Mouse (Mus musculus) neural tube, embryonic 14.5 days (tissue): ENCODE data around the gene Rassf1. TPM values are rescaled to one million over a fixed set of nuclear protein-coding genes. Genes with fewer than 3 reads are reported as not detected.

ENCODE experiments used
- ATAC-seq: fragments of 200-750 bp; cut with Nextera tagmentation; 2 replicates; pipeline ENCODE4 v1.8.0; 2017; ENCODE audit warnings: low read depth, mild to moderate bottlenecking, moderate TSS enrichment, moderate library complexity
- H3K27ac ChIP-seq: fragments of 300-500 bp; sonication (generic); 2 replicates; pipeline ENCODE4 v1.5.1; 2014; ENCODE audit warnings: low read depth, mild to moderate bottlenecking, control low read depth, low read length, moderate library complexity, mixed read lengths
- H3K27me3 ChIP-seq: fragments of 300-500 bp; sonication (generic); 2 replicates; pipeline ENCODE4 v1.6.1; 2014; ENCODE audit warnings: low read length; ENCODE audit not compliant: control insufficient read depth, insufficient read depth
- H3K36me3 ChIP-seq: fragments of 300-500 bp; sonication (generic); 2 replicates; pipeline ENCODE4 v1.6.1; 2014; ENCODE audit warnings: low read length, mixed read lengths; ENCODE audit not compliant: control insufficient read depth, insufficient read depth
- H3K4me1 ChIP-seq: fragments of 300-500 bp; sonication (generic); 2 replicates; pipeline ENCODE4 v1.6.1; 2014; ENCODE audit warnings: low read length; ENCODE audit not compliant: control insufficient read depth, insufficient read depth
- H3K4me2 ChIP-seq: fragments of 300-500 bp; sonication (generic); 2 replicates; pipeline ENCODE4 v1.6.1; 2014; ENCODE audit warnings: mild to moderate bottlenecking, low read depth, low read length, control low read depth
- H3K4me3 ChIP-seq: fragments of 300-500 bp; sonication (generic); 2 replicates; pipeline ENCODE4 v1.5.1; 2014; ENCODE audit warnings: low read depth, low read length, control low read depth, mixed read lengths
- H3K9ac ChIP-seq: fragments of 300-500 bp; sonication (generic); replicated peaks from 2 replicates; pipeline ENCODE4 v1.6.1; 2014; ENCODE audit warnings: low read depth, mild to moderate bottlenecking, control low read depth, low read length, mixed read lengths
- H3K9me3 ChIP-seq: fragments of 300-500 bp; sonication (generic); 2 replicates; pipeline ENCODE4 v1.6.1; 2016; ENCODE audit warnings: low read length; ENCODE audit not compliant: control insufficient read depth
- WGBS: fragments of 180-500 bp; shearing (Covaris S2); extraction: QIAGEN DNeasy Blood & Tissue Kit; methylation state at CpG from one replicate; pipeline ENCODE4 v1.1.7; 2014; 5-methylcytosine and 5-hydroxymethylcytosine counted together
- polyA plus RNA-seq: library from polyadenylated mRNA; unstranded; fragments of >200 nt; fragmentation: Nextera tagmentation; extraction: Ambion mirVana; gene quantifications from 2 replicates; pipeline ENCODE4 v1.2.1, GENCODE M21; 2014

The Rassf1 gene
- polyA plus RNA-seq, 1 experiment from 2014 or later: 34.1 TPM

DNA sequence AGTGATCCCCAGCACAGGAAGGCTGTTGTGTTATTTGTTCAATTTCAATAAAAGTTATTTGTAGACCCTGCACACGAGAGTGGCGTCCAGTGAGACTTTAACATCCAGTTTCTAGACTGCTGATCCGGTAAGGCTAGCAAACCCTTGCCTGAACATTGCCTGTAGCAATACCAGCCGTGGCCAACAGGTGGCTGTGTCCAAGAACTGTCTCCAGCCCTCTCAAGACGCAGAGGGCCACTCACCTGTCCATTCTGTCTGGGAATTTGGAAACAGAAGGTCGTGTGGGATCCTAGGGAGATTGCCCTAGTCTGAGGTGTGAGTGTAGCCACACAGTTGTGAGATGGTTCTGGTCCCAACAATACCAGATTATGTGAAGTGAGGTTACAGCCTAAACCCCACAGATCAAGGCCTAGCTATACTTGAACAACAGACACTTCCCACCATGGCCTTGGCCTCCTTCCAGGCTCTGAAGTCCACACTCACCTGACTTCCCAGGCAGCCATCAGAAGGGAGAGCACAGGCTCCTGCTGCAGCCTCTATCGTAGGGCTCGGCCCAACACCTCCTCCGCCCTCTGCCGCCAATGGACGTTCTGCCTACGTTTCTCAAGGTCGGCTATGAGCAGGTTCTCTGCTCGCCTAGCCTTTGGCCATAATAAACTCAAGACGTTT, 14.8 kb downstream of the Rassf1 start:
- H3K4me1 ChIP-seq: peaks cover 44% of the 10 kb centered on the region
- H3K9me3 ChIP-seq: no peaks in the 10 kb centered on the region
- no peak for ATAC-seq
- no peaks in the 10 kb centered on the region for H3K27me3 ChIP-seq
- H3K27ac ChIP-seq: peak overlapping the region; percentile 17; the same call in 1 of the 2 replicates
- H3K4me3 ChIP-seq: no peak overlapping the region
- WGBS: 63% methylated on average over 15 of the region's 15 CpGs
- H3K36me3 ChIP-seq: peaks cover 21% of the 10 kb centered on the region
- H3K4me2 ChIP-seq: 0 out of 2 replicates have a peak overlapping the region, but pooled peaks have one; percentile 6
- H3K9ac ChIP-seq: no peak overlapping the region

DNA sequence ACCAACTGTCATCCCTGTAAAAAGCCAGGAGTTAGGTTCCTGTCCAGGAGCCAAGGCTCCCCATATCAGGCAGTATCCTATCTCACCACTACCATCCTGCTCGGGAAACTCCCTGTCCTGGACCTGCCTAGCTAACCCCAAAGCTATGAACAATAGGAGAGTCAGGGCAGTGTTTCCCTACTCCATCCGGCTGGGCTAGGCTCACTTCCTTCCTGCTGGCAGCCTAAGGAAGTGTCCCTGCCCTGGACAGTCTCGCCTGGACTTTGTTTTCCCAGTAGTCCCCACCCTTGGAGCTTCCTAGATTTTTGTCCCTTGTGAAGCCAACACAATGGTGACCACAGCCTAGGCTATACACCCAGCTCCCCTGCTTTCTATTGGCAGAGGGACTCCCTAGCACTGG, 15.5 kb downstream of the Rassf1 start:
- no peak overlapping the region for H3K4me2 ChIP-seq
- peaks cover 48% of the 10 kb centered on the region for H3K4me1 ChIP-seq
- H3K4me3 ChIP-seq: no peak overlapping the region
- peaks cover 20% of the 10 kb centered on the region for H3K36me3 ChIP-seq
- ATAC-seq: no peak
- H3K9ac ChIP-seq: no peak overlapping the region
- 70% methylated on average over 3 of the region's 3 CpGs for WGBS
- H3K27me3 ChIP-seq: no peaks in the 10 kb centered on the region
- no peak overlapping the region; the same call in 1 of the 2 replicates for H3K27ac ChIP-seq
- no peaks in the 10 kb centered on the region for H3K9me3 ChIP-seq

GRCm38 (mm10) chr9:107567702-107568319, 16.5 kb downstream of the Rassf1 start, which contains the start of gene Hyal2:
Gene Hyal2 (plus strand): TSS chr9:107567945.
- WGBS: 10% methylated on average over 18 of the region's 18 CpGs
- Histone ChIP-seq H3K36me3 (peaks cover 27% of the 10 kb centered on the region), H3K4me3 (peak within 1 kb of the TSS; percentile 88), H3K4me2 (peak within 1 kb of the TSS; percentile 95), H3K27me3 (no peaks in the 10 kb centered on the region), H3K9ac (peak within 1 kb of the TSS; percentile 86), H3K9me3 (no peaks in the 10 kb centered on the region), H3K4me1 (peaks cover 45% of the 10 kb centered on the region), H3K27ac (peak within 1 kb of the TSS; percentile 85)
- ATAC-seq: no peak

- peaks cover 41% of the 10 kb centered on the region for H3K4me1 ChIP-seq
Measured at GRCm38 (mm10) chr9:107568331-107569261, 17.2 kb downstream of the Rassf1 start.

DNA sequence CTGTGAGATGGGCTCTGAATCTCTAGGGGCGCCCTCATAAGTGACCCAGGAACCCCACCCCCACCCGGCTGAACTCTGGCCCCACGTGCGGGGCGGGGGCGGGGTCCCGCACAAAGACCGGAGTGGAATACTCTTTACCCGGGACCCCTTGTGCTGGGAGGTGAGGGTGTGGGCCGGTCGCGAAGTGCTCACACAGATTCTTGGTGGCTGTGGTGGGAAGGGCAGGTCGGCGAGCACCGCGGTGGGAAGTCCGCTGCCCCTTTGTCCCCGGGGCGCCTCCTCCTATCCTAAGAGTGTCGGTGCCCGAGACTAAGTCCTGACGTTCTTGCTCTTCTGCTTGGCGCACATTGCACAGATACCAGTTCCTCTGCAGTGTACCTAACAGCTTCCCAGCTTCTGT, 17.9 kb downstream of the Rassf1 start:
- Histone ChIP-seq H3K4me3 (peak overlapping the region; percentile 88), H3K4me2 (peak overlapping the region; percentile 95), H3K9ac (peak overlapping the region; percentile 86), H3K27ac (peak overlapping the region; percentile 85), H3K4me1 (peaks cover 35% of the 10 kb centered on the region), H3K9me3 (no peaks in the 10 kb centered on the region), H3K27me3 (no peaks in the 10 kb centered on the region), H3K36me3 (peaks cover 27% of the 10 kb centered on the region)
- WGBS: 1% methylated on average over 23 of the region's 23 CpGs
- peak; percentile 21 for ATAC-seq

More at GRCm38 (mm10) chr9:107568331-107569261, 17.2 kb downstream of the Rassf1 start:
- under 1% methylated on average over 38 of the region's 41 CpGs for WGBS
- ATAC-seq: peak; percentile 84
- Histone ChIP-seq H3K9me3 (no peaks in the 10 kb centered on the region), H3K27ac (peak overlapping the region; percentile 85), H3K27me3 (no peaks in the 10 kb centered on the region), H3K36me3 (peaks cover 27% of the 10 kb centered on the region), H3K4me3 (peak overlapping the region; percentile 88), H3K4me2 (peak overlapping the region; percentile 95), H3K9ac (peak overlapping the region; percentile 86)

GRCm38 (mm10) chr9:107570016-107570415, 18.7 kb downstream of the Rassf1 start:
- Histone ChIP-seq H3K4me2 (peak overlapping the region; percentile 95), H3K9me3 (no peaks in the 10 kb centered on the region), H3K4me3 (peak overlapping the region; percentile 88), H3K9ac (peak overlapping the region; percentile 86), H3K4me1 (peaks cover 35% of the 10 kb centered on the region), H3K27me3 (no peaks in the 10 kb centered on the region), H3K36me3 (peaks cover 30% of the 10 kb centered on the region), H3K27ac (no peak overlapping the region)
- ATAC-seq: no peak
- 50% methylated on average over 13 of the region's 13 CpGs for WGBS

DNA sequence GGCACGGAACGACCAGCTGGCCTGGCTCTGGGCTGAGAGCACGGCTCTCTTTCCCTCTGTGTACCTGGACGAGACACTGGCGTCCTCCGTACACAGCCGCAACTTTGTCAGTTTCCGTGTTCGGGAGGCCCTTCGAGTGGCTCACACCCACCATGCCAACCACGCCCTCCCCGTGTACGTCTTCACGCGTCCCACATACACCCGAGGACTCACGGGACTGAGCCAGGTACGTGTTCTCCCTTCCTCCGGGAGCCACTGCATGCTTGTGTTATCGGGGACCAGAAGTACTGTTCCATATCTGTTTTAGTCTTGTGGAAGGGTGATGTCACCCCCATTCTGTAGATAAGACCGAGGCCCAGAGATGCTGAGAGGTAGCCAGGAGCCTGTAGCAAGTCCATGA, 19.5 kb downstream of the Rassf1 start:
- H3K9ac ChIP-seq: peak overlapping the region; percentile 21; the same call in 1 of the 2 replicates
- H3K27me3 ChIP-seq: no peaks in the 10 kb centered on the region
- peaks cover 35% of the 10 kb centered on the region for H3K4me1 ChIP-seq
- no peaks in the 10 kb centered on the region for H3K9me3 ChIP-seq
- H3K4me3 ChIP-seq: peak overlapping the region; percentile 88; the same call in 1 of the 2 replicates
- H3K36me3 ChIP-seq: peaks cover 24% of the 10 kb centered on the region
- peak overlapping the region; percentile 95 for H3K4me2 ChIP-seq
- WGBS: 97% methylated on average over 21 of the region's 21 CpGs
- no peak overlapping the region for H3K27ac ChIP-seq
- no peak for ATAC-seq

DNA sequence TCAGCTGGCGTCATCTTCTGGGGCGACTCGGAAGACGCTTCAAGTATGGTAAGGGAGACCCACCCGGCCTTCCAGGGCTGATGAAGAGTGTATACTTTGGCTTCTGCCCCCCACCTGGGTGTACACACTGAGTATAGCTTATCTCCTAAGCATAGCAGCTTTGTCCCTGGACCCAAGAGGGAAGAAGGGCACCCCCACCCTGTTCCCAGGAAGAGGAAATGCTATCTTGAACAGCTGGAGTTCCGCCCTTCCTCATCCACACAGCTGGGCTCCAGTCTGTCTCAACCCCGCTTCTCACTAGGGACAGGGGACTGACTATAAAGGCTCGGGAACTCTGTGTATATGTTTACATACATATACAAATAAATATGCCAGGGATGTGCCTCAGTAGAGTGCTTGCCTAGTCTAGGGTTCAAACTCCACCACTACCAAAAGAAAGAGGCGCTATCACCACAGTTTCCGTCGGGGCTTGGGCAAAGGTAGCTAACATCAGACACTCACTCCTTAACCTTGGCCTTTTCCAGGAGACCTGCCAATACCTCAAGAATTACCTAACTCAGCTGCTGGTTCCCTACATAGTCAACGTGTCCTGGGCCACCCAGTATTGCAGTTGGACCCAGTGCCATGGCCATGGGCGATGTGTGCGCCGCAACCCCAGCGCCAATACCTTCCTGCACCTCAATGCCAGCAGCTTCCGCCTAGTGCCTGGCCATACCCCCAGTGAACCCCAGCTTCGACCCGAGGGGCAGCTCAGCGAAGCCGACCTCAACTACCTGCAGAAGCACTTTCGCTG, 20.4 kb downstream of the Rassf1 start:
- ATAC-seq: no peak
- no peak overlapping the region for H3K9ac ChIP-seq
- no peaks in the 10 kb centered on the region for H3K27me3 ChIP-seq
- no peak overlapping the region for H3K27ac ChIP-seq
- 94% methylated on average over 22 of the region's 22 CpGs for WGBS
- H3K4me2 ChIP-seq: 0 out of 2 replicates have a peak overlapping the region, but pooled peaks have one; percentile 95
- no peak overlapping the region for H3K4me3 ChIP-seq
- H3K9me3 ChIP-seq: no peaks in the 10 kb centered on the region
- peaks cover 35% of the 10 kb centered on the region for H3K4me1 ChIP-seq
- H3K36me3 ChIP-seq: peaks cover 24% of the 10 kb centered on the region
